Mouse (Mus musculus) c-Kit-positive CD71-positive TER-119-negative erythroid progenitor cells, embryonic 14.5 days (primary cell): ENCODE measurements at regions not wholly inside any gene's neighbourhood (a gene's known extent, or its start where the extent isn't known, plus 50 kb on each side); places are given as distances from the start of the nearest gene placed in this dataset.
"Not testable (repeated sequence)": the region's sequence is repeated elsewhere in the genome, so short reads cannot be mapped to it uniquely, and the experiment has no call there.

Experiments used
- DNase-seq: peaks from one replicate; pipeline ENCODE4 v3.0.0-alpha.2; 2013; ENCODE audit warnings: low read depth

GRCm38 (mm10) chr16:21102033-21102432, 51.8 kb downstream of the Teddm3 start:
- not testable (repeated sequence) for DNase-seq

- not testable (repeated sequence) for DNase-seq
Measured at GRCm38 (mm10) chr16:21100126-21100525, 53.7 kb downstream of the Teddm3 start.

GRCm38 (mm10) chr16:21074779-21075148, 79.0 kb downstream of the Teddm3 start:
- no peak for DNase-seq

GRCm38 (mm10) chr16:21074082-21074778, 79.6 kb downstream of the Teddm3 start:
- not testable (repeated sequence) for DNase-seq

- DNase-seq, result no peak
Measured at GRCm38 (mm10) chr16:21060211-21060610, 93.6 kb downstream of the Teddm3 start.

GRCm38 (mm10) chr16:21054772-21055171, 99.0 kb downstream of the Teddm3 start:
- DNase-seq, result no peak

- not testable (repeated sequence) for DNase-seq
Measured at GRCm38 (mm10) chr16:21022087-21022486, 131.7 kb downstream of the Teddm3 start.

- DNase-seq, result no peak
Measured at GRCm38 (mm10) chr16:21004871-21005270, 148.9 kb downstream of the Teddm3 start.

GRCm38 (mm10) chr16:21001126-21001525, 152.7 kb downstream of the Teddm3 start:
- DNase-seq, result no peak

- DNase-seq, result no peak
Measured at GRCm38 (mm10) chr16:20990524-20990923, 163.3 kb downstream of the Teddm3 start.

- DNase-seq, result no peak
Measured at GRCm38 (mm10) chr16:20975406-20975805, 178.4 kb downstream of the Teddm3 start.

GRCm38 (mm10) chr16:20972442-20972841, 181.4 kb downstream of the Teddm3 start:
- no peak for DNase-seq

- DNase-seq, result no peak
Measured at GRCm38 (mm10) chr16:20958905-20959304, 194.9 kb downstream of the Teddm3 start.

GRCm38 (mm10) chr16:20936722-20937121, 202.4 kb upstream of the Thpo start:
- DNase-seq, result no peak

- DNase-seq, result not testable (repeated sequence)
Measured at GRCm38 (mm10) chr16:20934846-20935245, 200.5 kb upstream of the Thpo start.

- not testable (repeated sequence) for DNase-seq
Measured at GRCm38 (mm10) chr16:20930003-20930402, 195.7 kb upstream of the Thpo start.

- DNase-seq, result not testable (repeated sequence)
Measured at GRCm38 (mm10) chr16:20925776-20926175, 191.5 kb upstream of the Thpo start.

GRCm38 (mm10) chr16:20910864-20911263, 176.6 kb upstream of the Thpo start:
- DNase-seq, result not testable (repeated sequence)

GRCm38 (mm10) chr16:20908467-20909351, 174.4 kb upstream of the Thpo start:
- not testable (repeated sequence) for DNase-seq

GRCm38 (mm10) chr16:20895734-20896133, 161.4 kb upstream of the Thpo start:
- no peak for DNase-seq

- DNase-seq, result no peak
Measured at GRCm38 (mm10) chr16:20871726-20872125, 137.4 kb upstream of the Thpo start.

- DNase-seq, result no peak
Measured at GRCm38 (mm10) chr16:20866771-20867170, 132.5 kb upstream of the Thpo start.

GRCm38 (mm10) chr16:20861256-20861655, 126.9 kb upstream of the Thpo start:
- no peak for DNase-seq
